ENCODE assay signal across 7 mouse cellular contexts in the genomic region with DNA sequence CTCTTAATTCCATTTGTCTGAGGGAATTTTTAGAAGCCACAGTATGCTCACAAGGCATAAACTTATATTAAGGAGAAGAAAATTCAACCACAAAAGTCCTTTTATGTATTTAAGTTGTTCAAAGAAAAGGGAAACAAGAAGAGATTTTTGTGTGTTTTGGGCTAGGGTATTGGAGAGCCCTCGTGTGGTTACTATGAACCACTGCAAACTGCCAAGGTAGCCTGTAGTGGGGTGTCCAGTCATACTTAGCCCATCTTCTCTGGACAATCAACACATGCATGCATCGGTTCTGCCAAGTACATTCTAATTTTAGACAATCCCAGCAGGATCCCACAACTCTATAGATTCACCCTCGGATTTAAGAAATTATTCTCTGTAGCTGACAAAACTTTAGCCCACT.
DNase-seq lines count a peak whose midpoint lies in the region; ATAC-seq and TF ChIP-seq lines count a peak whose summit lies in the region.

No protein-coding gene starts in this region.

- ATAC-seq in kidney, postnatal 0 days (replicated peaks; ENCODE audit: low FRiP score, low read depth) = no peak
- ATAC-seq in CD4-positive, CD25-positive, alpha-beta regulatory T cell, adult 4 months = peak; percentile 75
- ATAC-seq in granulocyte monocyte progenitor cell, adult 5-6 weeks (replicated peaks; ENCODE audit: poor library complexity, severe bottlenecking) = peak; percentile 65

- no peaks in the 10 kb centered on the region for H3K27me3 ChIP-seq in kidney, postnatal 0 days (ENCODE audit: insufficient read depth, low read length)

- DNase-seq in kidney, postnatal 0 days (ENCODE audit: low spot score) = peak; percentile 73
- no peak for DNase-seq in kidney, adult 11 months
- DNase-seq in 416B (ENCODE audit: low read depth) = peak; percentile 77
- no peak for DNase-seq in adrenal gland, postnatal 36 days
- DNase-seq in left cerebral cortex, adult 8-10 months (ENCODE audit: low spot score in 2 of 2) = no peak

- TF ChIP-seq CTCF in kidney, postnatal 0 days (IDR thresholded peaks at IDR 0.05; ENCODE audit: low read depth) = peak; percentile 80

- 48% methylated on average over 3 of the region's 3 CpGs for WGBS in kidney, postnatal 0 days

- no peaks in the 10 kb centered on the region for H3K9me3 ChIP-seq in kidney, postnatal 0 days (replicated peaks; ENCODE audit: low read length)

- H3K4me2 ChIP-seq in kidney, postnatal 0 days (ENCODE audit: low read length) = no peak overlapping the region

- no peak overlapping the region for H3K4me3 ChIP-seq in kidney, postnatal 0 days (replicated peaks; ENCODE audit: low read depth, low read length)

- H3K9ac ChIP-seq in kidney, postnatal 0 days (ENCODE audit: low read depth, low read length) = no peak overlapping the region

- no peaks in the 10 kb centered on the region for H3K4me1 ChIP-seq in kidney, postnatal 0 days (replicated peaks; ENCODE audit: insufficient read depth, low read length)

- H3K36me3 ChIP-seq in kidney, postnatal 0 days (ENCODE audit: insufficient read depth, low read length) = no peaks in the 10 kb centered on the region

- no peak overlapping the region for H3K27ac ChIP-seq in kidney, postnatal 0 days

Comparison
In these comparisons a context has a peak if more than half of its experiments do, and no peak if none do; other contexts are left out.
1. DNase-seq: peak in kidney, postnatal 0 days (single experiment) and 416B (single experiment); none in kidney, adult 11 months (single experiment), adrenal gland, postnatal 36 days (0 of 2) and left cerebral cortex, adult 8-10 months (0 of 2).